Mouse (Mus musculus): ENCODE data around the gene Rabl6.

GRCm38 (mm10) chr2:25620386-25620785 lies 12.1 kb upstream of the Rabl6 start:
- no peak for TF ChIP-seq CTCF (conservative IDR thresholded peaks at IDR 0.05; ENCODE audit: low read length)
- no peak for TF ChIP-seq NANOG (IDR thresholded peaks at IDR 0.05; ENCODE audit: borderline replicate concordance, low read length)

Measured in E14TG2a.4 (cell line).